Mouse (Mus musculus): ENCODE measurements around the gene A930033H14Rik. TPM values are rescaled to one million over a fixed set of nuclear protein-coding genes. Genes with fewer than 3 reads are reported as not detected.

Gene A930033H14Rik
- polyA plus RNA-seq, 1 experiment from 2014 or later: 1.3 TPM

DNA sequence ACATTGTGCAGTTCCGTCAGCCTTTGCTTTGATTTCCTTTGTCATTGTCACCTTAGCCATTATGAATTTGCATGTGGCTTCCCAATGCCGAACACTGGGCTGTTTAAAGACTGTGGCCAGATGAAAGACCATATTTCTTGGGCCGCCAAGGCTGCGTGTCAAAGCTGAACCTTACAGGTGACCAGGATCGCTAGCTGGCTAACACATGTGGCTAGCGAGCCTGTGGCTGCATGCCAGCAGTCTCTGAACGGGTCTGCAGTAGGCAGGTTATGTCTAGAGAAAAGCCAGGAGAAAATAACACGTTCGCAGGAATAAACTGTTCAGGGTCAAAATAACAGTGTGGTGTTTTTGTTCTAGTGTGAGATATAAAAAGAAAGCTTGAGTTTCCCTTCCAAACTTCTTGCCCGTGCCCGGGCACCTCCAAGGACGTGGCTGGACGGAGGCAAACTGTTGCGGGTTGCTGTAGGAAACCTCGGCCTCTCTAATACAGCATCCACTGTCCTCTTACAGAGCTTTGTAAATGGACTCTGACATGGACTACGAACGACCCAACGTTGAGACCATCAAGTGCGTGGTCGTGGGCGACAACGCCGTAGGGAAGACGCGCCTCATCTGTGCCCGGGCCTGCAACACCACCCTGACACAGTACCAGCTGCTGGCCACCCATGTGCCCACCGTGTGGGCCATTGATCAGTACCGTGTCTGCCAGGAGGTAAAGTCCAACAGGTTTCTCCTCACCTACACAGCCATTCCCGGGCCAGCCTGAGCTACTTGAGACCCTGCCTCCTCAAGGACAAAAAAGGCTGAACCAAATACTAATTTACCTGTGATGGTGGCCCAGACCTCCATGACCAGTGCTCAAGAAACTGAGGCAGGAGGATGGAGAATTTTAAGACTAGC lies 35.6 kb upstream of the A930033H14Rik start:
- no peak overlapping the region for H3K4me2 ChIP-seq
- H3K9me3 ChIP-seq: 0 out of 2 replicates have a peak, but pooled peaks cover 4% of the 10 kb centered on the region
- no peak overlapping the region for H3K4me3 ChIP-seq
- no peak overlapping the region for H3K9ac ChIP-seq
- peaks cover 6% of the 10 kb centered on the region for H3K36me3 ChIP-seq
- no peak for ATAC-seq (ENCODE audit: low read depth)
- H3K27ac ChIP-seq (replicated peaks): no peak overlapping the region
- H3K4me1 ChIP-seq (replicated peaks): peaks cover 6% of the 10 kb centered on the region
- 90% methylated on average over 29 of the region's 29 CpGs for WGBS
- H3K27me3 ChIP-seq: no peaks in the 10 kb centered on the region

DNA sequence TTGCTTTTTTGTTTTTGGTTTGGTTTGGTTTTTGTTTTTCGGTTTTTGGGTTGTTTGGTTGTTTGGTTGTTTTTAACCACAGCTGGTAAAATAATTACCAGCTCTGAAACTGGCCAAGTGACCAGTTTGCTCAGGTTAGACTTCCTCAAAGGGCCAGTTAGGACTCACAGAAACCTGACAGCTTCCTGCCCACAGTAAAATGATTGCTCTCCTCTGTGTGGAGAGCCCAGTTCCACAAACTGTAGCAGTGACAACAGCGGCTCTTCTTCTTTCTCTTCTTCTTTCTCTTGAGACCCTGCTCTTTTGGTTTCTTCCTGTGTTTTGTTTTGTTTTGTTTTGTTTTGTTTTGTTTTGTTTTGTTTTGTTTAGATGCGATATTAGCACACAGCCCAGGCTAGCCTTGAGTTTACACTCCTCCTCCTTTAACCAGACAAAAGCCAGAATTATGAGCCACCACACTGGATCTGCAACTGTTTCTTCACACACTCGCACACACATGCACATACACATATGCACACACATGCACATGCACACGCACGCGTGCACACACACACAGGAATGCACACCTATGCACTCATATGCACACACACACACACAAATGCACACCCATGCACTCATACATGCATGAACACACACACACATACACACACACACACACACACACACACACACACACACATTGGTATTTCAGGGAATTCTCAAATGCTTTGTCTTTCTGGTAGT lies 34.6 kb upstream of the A930033H14Rik start:
- H3K4me3 ChIP-seq: no peak overlapping the region
- ATAC-seq (ENCODE audit: low read depth): no peak
- H3K9ac ChIP-seq: no peak overlapping the region
- H3K4me1 ChIP-seq (replicated peaks): no peaks in the 10 kb centered on the region
- peaks cover 6% of the 10 kb centered on the region for H3K36me3 ChIP-seq
- H3K27ac ChIP-seq (replicated peaks): no peak overlapping the region
- H3K9me3 ChIP-seq: 0 out of 2 replicates have a peak, but pooled peaks cover 4% of the 10 kb centered on the region
- 95% methylated on average over 7 of the region's 7 CpGs for WGBS
- no peaks in the 10 kb centered on the region for H3K27me3 ChIP-seq
- H3K4me2 ChIP-seq: no peak overlapping the region

DNA sequence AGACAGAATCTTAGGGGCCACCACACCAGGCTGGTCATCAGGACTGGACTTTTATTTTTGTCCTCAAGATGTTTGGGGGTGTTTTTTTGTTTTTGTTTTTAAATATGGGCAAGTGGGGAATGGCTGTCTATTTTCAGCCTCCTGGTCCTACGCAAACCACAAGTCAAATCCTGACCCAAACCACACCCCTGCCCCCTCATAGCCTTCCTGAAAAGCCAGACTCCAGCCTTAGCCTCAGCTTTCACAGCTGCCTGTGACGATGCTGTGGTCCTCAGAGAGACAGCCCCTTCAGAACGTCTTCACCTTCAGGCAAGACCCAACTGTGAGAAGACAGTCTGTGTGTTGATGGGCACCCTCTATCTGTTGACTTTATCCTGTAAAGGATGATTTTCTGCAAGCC lies 33.9 kb upstream of the A930033H14Rik start:
- H3K9me3 ChIP-seq: 0 out of 2 replicates have a peak, but pooled peaks cover 4% of the 10 kb centered on the region
- H3K36me3 ChIP-seq: peaks cover 6% of the 10 kb centered on the region
- H3K27ac ChIP-seq (replicated peaks): no peak overlapping the region
- H3K4me1 ChIP-seq (replicated peaks): no peaks in the 10 kb centered on the region
- no peak overlapping the region for H3K4me2 ChIP-seq
- WGBS: 84% methylated on average over 3 of the region's 3 CpGs
- no peak overlapping the region for H3K4me3 ChIP-seq
- no peaks in the 10 kb centered on the region for H3K27me3 ChIP-seq
- H3K9ac ChIP-seq: no peak overlapping the region
- no peak for ATAC-seq (ENCODE audit: low read depth)

DNA sequence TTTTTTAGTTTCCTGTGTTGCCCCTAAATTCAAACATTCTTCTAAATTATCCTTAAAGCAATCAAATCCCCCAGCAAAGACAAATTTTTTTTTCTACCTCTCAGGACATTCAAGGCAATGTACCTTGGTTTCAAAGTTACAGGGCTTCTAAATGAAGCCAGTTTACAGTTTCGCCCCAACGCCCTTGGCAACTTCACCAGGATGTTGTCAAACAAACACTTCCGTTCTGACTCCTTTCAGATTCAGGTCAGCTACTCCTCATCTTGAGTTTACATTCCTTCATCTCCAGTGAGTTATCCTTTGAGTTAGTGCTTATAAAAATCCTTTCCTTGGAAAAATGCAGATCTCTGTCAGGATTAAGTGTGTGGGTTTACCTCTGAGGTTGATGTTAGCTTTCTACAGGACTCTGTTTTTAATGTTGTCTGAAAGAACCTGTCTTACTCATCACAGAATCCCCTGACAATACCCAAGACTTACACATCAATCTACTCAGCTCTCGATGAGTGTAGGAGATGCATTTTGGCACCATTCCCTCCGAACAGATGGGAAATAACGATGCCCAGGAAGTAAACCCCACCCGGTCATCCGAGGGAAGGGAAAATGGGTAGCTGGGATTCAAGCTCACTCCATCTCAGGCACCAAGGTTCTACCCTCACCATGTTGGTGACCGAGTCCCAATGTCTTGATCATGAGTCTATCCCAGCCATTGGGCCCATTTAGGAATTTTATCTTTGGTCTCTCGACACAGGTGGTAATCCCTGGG lies 33.2 kb upstream of the A930033H14Rik start:
- no peaks in the 10 kb centered on the region for H3K27me3 ChIP-seq
- no peak overlapping the region for H3K4me2 ChIP-seq
- no peak overlapping the region for H3K27ac ChIP-seq (replicated peaks)
- H3K9me3 ChIP-seq: 0 out of 2 replicates have a peak, but pooled peaks cover 4% of the 10 kb centered on the region
- H3K4me1 ChIP-seq (replicated peaks): no peaks in the 10 kb centered on the region
- peaks cover 6% of the 10 kb centered on the region for H3K36me3 ChIP-seq
- no peak for ATAC-seq (ENCODE audit: low read depth)
- H3K4me3 ChIP-seq: no peak overlapping the region
- no peak overlapping the region for H3K9ac ChIP-seq
- WGBS: 84% methylated on average over 10 of the region's 10 CpGs

DNA sequence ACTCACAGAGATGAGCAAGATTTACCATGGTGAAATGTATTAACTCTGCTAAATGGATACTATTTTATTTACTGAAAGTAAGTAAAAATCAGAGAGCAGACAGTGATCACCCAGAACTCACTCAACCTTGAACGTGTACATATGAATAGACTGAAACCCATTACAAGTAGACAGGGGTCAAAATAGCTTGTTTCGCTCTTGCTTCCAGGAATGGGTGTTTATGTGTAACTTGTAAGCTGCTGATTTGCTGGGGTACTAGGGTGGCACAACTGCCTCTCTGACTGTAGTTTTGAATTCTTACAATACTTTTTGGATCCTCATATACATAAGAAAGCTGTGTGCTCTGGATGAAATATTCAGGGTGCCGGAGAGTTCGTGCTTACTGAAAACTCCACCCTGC lies 32.3 kb upstream of the A930033H14Rik start:
- Histone ChIP-seq H3K4me3 (no peak overlapping the region), H3K27ac (replicated peaks) (no peak overlapping the region), H3K9me3 (0 out of 2 replicates have a peak, but pooled peaks cover 4% of the 10 kb centered on the region), H3K4me1 (replicated peaks) (no peaks in the 10 kb centered on the region), H3K27me3 (no peaks in the 10 kb centered on the region), H3K36me3 (peaks cover 6% of the 10 kb centered on the region), H3K9ac (no peak overlapping the region), H3K4me2 (no peak overlapping the region)
- WGBS: 85% methylated on average over 4 of the region's 4 CpGs
- ATAC-seq (ENCODE audit: low read depth): no peak

DNA sequence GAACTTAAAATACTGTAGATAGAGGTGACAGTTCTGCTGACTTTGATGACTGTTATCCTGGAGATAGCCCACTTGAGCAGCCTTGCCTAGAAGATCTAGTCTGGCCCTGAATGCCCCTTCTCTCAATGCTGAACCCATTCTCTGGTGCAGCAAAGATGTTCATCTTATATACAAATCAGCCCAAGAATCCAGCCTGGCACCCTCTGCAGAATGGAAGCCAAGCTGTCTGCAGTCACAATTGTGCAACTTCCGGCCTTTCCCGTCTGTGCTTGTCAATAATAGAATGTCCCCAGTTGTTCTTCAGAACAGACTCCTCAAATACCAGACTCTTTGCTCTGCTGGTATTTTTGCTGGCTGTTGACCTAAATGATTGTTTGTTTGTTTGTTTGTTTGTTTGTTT lies 27.6 kb upstream of the A930033H14Rik start:
- 98% methylated on average over 2 of the region's 2 CpGs for WGBS
- Histone ChIP-seq H3K9ac (no peak overlapping the region), H3K36me3 (no peaks in the 10 kb centered on the region), H3K27ac (replicated peaks) (no peak overlapping the region), H3K4me1 (replicated peaks) (0 out of 2 replicates have a peak, but pooled peaks cover 4% of the 10 kb centered on the region), H3K9me3 (no peaks in the 10 kb centered on the region), H3K4me2 (no peak overlapping the region), H3K27me3 (no peaks in the 10 kb centered on the region), H3K4me3 (no peak overlapping the region)
- ATAC-seq (ENCODE audit: low read depth): no peak

DNA sequence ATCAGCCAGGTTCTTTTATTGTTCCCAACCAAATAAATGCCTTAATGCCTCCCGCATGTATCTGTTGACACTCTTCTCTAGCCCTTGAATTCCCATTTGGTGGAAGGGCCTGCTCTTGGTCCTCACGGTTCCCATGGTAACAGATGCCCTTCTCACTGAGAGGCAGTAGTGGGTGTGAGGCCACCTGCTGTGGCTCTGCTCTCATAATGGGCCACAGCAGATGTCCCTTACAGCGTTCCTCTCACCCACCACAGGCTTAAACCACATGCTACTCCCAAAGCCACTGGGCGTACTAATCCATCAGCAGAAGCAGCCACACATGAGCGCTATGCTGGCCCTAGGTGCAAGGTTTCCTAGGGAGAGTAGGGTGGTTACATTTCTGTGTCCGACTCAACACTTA lies 25.4 kb upstream of the A930033H14Rik start:
- Histone ChIP-seq H3K27ac (replicated peaks) (no peak overlapping the region), H3K27me3 (no peaks in the 10 kb centered on the region), H3K9ac (no peak overlapping the region), H3K36me3 (no peaks in the 10 kb centered on the region), H3K4me3 (no peak overlapping the region), H3K4me1 (replicated peaks) (0 out of 2 replicates have a peak, but pooled peaks cover 4% of the 10 kb centered on the region), H3K4me2 (no peak overlapping the region), H3K9me3 (no peaks in the 10 kb centered on the region)
- WGBS: 50% methylated on average over 6 of the region's 6 CpGs
- no peak for ATAC-seq (ENCODE audit: low read depth)

DNA sequence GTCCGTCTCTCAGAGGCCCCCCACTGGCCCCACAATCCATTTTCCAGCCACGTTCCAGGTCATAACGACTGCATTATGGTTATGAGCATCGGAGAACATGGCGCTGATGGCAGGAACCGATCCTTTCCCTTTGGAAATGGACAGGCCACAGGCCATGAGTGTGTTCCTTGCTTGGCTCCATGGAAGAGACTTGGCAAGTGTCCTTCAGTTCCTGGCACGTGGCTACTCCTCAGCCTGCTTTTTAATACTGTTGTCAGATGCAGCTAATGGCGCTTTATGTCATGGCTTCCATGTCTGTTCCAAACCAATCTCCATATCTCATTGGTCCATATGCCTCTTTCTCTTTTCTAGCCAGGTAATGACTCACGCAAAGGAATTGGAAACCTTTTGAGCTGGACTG lies 24.9 kb upstream of the A930033H14Rik start:
- no peak for ATAC-seq (ENCODE audit: low read depth)
- WGBS: 92% methylated on average over 9 of the region's 9 CpGs
- no peaks in the 10 kb centered on the region for H3K27me3 ChIP-seq

DNA sequence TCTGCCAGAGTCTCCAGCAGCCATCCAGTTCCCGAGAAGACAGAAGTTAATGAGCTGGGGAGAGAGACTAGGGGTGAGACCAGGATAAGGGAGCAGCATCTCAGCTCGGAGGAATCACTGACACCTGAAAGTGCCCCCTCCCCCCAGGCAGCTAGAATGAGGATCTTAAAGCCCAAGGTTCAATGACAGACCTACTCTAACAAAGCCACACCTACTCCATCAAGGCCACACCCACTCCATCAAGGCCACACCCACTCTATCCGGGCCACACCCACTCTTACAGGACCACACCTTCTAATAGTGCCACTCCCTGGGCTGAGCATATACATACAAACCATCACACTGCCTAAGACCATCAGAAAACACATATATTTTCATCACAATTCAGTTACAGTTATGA lies 24.3 kb upstream of the A930033H14Rik start:
- 70% methylated on average over 3 of the region's 3 CpGs for WGBS
- no peak overlapping the region for H3K27ac ChIP-seq (replicated peaks)
- H3K9ac ChIP-seq: no peak overlapping the region
- no peaks in the 10 kb centered on the region for H3K27me3 ChIP-seq
- no peaks in the 10 kb centered on the region for H3K36me3 ChIP-seq
- H3K9me3 ChIP-seq: no peaks in the 10 kb centered on the region
- no peak for ATAC-seq (ENCODE audit: low read depth)
- no peak overlapping the region for H3K4me3 ChIP-seq
- H3K4me1 ChIP-seq (replicated peaks): 0 out of 2 replicates have a peak, but pooled peaks cover 4% of the 10 kb centered on the region
- H3K4me2 ChIP-seq: no peak overlapping the region

More for the DNA sequence above, 24.9 kb upstream of the A930033H14Rik start:
- no peak overlapping the region for H3K4me2 ChIP-seq
- H3K36me3 ChIP-seq: no peaks in the 10 kb centered on the region
- no peaks in the 10 kb centered on the region for H3K9me3 ChIP-seq
- 0 out of 2 replicates have a peak, but pooled peaks cover 4% of the 10 kb centered on the region for H3K4me1 ChIP-seq (replicated peaks)
- H3K27ac ChIP-seq (replicated peaks): no peak overlapping the region
- no peak overlapping the region for H3K4me3 ChIP-seq
- no peak overlapping the region for H3K9ac ChIP-seq

DNA sequence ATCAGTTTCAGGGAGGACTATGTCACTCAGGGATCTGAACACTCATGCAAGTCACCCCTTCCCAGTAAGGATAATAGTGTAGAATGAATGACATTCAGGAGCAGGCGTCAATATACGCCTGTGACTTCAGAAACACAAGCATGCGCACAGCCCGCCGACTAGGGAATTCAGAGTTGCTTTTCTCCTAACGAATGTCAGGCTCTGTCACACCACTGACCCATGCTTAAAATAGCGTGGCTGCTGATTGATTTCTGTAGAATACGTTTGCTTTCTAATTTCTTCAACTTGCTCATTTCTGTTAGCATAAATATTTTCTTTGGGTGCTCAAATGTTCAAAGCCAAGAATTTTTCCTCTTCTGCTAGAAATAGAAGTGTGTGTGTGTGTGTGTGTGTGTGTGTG lies 13.1 kb upstream of the A930033H14Rik start:
- Histone ChIP-seq H3K9me3 (no peaks in the 10 kb centered on the region), H3K4me1 (replicated peaks) (peaks cover 4% of the 10 kb centered on the region; the same call in 1 of the 2 replicates), H3K36me3 (no peaks in the 10 kb centered on the region), H3K4me2 (no peak overlapping the region), H3K27ac (replicated peaks) (no peak overlapping the region), H3K4me3 (no peak overlapping the region), H3K9ac (no peak overlapping the region), H3K27me3 (no peaks in the 10 kb centered on the region)
- no peak for ATAC-seq (ENCODE audit: low read depth)
- 88% methylated on average over 8 of the region's 8 CpGs for WGBS

DNA sequence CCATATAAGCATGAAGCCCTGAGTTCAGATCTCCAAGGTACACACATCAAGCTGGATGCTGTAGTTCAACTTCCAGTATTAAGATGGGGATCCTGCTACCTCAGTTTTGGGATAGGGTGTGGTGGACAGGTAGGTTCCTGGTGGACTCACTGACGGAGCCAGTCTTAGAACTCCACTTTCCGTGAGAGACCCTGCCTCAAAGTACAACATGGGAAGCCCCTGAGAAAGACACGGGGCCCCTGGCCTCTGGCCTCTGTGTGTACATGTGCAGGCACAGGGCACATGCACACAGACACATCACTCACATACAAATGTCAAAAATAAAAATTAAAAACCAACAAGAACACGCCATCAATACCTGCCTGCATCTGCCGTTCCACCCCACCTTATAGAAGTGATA lies 12.6 kb upstream of the A930033H14Rik start:
- Histone ChIP-seq H3K9ac (no peak overlapping the region), H3K36me3 (no peaks in the 10 kb centered on the region), H3K9me3 (no peaks in the 10 kb centered on the region), H3K4me2 (no peak overlapping the region), H3K27me3 (no peaks in the 10 kb centered on the region), H3K4me3 (no peak overlapping the region), H3K27ac (replicated peaks) (no peak overlapping the region), H3K4me1 (replicated peaks) (peaks cover 4% of the 10 kb centered on the region; the same call in 1 of the 2 replicates)
- ATAC-seq (ENCODE audit: low read depth): no peak
- 90% methylated on average over 5 of the region's 5 CpGs for WGBS

Data from neural tube, embryonic 13.5 days (tissue).